Mouse (Mus musculus): ENCODE results near the gene Nxn. TPM values are rescaled to one million over a fixed set of nuclear protein-coding genes. Genes with fewer than 3 reads are reported as not detected.

The Nxn gene
- polyA plus RNA-seq, 1 experiment from 2014 or later = 28.7 TPM

- Histone ChIP-seq H3K4me2 (ENCODE audit: low read depth, low read length) (no peak overlapping the region), H3K27me3 (ENCODE audit: control insufficient read depth, insufficient read depth, low read length) (no peaks in the 10 kb centered on the region), H3K4me1 (ENCODE audit: control insufficient read depth, insufficient read depth, low read length) (no peaks in the 10 kb centered on the region), H3K9ac (ENCODE audit: low read length) (no peak overlapping the region), H3K36me3 (ENCODE audit: control insufficient read depth, insufficient read depth, low read length) (no peaks in the 10 kb centered on the region), H3K27ac (ENCODE audit: low read length) (peak overlapping the region; percentile 28), H3K9me3 (replicated peaks; ENCODE audit: control insufficient read depth, low read length) (no peaks in the 10 kb centered on the region), H3K4me3 (replicated peaks; ENCODE audit: low read length) (no peak overlapping the region)
- 49% methylated on average over 5 of the region's 5 CpGs for WGBS
- ATAC-seq (ENCODE audit: insufficient read depth, low FRiP score) = peak; percentile 47; the same call in 1 of the 2 replicates
Measured at GRCm38 (mm10) chr11:76268001-76268459, 130.9 kb downstream of the Nxn start.

GRCm38 (mm10) chr11:76267550-76267949 lies 131.4 kb downstream of the Nxn start:
- peak overlapping the region; percentile 28; the same call in 1 of the 2 replicates for H3K27ac ChIP-seq (ENCODE audit: low read length)
- no peaks in the 10 kb centered on the region for H3K36me3 ChIP-seq (ENCODE audit: control insufficient read depth, insufficient read depth, low read length)
- H3K4me1 ChIP-seq (ENCODE audit: control insufficient read depth, insufficient read depth, low read length) = no peaks in the 10 kb centered on the region
- H3K4me3 ChIP-seq (replicated peaks; ENCODE audit: low read length) = no peak overlapping the region
- H3K9me3 ChIP-seq (replicated peaks; ENCODE audit: control insufficient read depth, low read length) = no peaks in the 10 kb centered on the region
- H3K4me2 ChIP-seq (ENCODE audit: low read depth, low read length) = no peak overlapping the region
- WGBS = 65% methylated on average over 7 of the region's 7 CpGs
- H3K9ac ChIP-seq (ENCODE audit: low read length) = no peak overlapping the region
- H3K27me3 ChIP-seq (ENCODE audit: control insufficient read depth, insufficient read depth, low read length) = no peaks in the 10 kb centered on the region
- no peak for ATAC-seq (ENCODE audit: insufficient read depth, low FRiP score)

GRCm38 (mm10) chr11:76262611-76263351 lies 136.2 kb downstream of the Nxn start:
- peak overlapping the region; percentile 50 for H3K9ac ChIP-seq (ENCODE audit: low read length)
- H3K4me1 ChIP-seq (ENCODE audit: control insufficient read depth, insufficient read depth, low read length) = no peaks in the 10 kb centered on the region
- no peak overlapping the region for H3K4me2 ChIP-seq (ENCODE audit: low read depth, low read length)
- no peaks in the 10 kb centered on the region for H3K9me3 ChIP-seq (replicated peaks; ENCODE audit: control insufficient read depth, low read length)
- no peak for ATAC-seq (ENCODE audit: insufficient read depth, low FRiP score)
- 26% methylated on average over 19 of the region's 19 CpGs for WGBS
- no peaks in the 10 kb centered on the region for H3K27me3 ChIP-seq (ENCODE audit: control insufficient read depth, insufficient read depth, low read length)
- no peak overlapping the region for H3K27ac ChIP-seq (ENCODE audit: low read length)
- H3K36me3 ChIP-seq (ENCODE audit: control insufficient read depth, insufficient read depth, low read length) = no peaks in the 10 kb centered on the region
- no peak overlapping the region for H3K4me3 ChIP-seq (replicated peaks; ENCODE audit: low read length)

GRCm38 (mm10) chr11:76261224-76261623 lies 137.7 kb downstream of the Nxn start:
- no peaks in the 10 kb centered on the region for H3K27me3 ChIP-seq (ENCODE audit: control insufficient read depth, insufficient read depth, low read length)
- H3K9me3 ChIP-seq (replicated peaks; ENCODE audit: control insufficient read depth, low read length) = no peaks in the 10 kb centered on the region
- H3K4me1 ChIP-seq (ENCODE audit: control insufficient read depth, insufficient read depth, low read length) = no peaks in the 10 kb centered on the region
- no peak for ATAC-seq (ENCODE audit: insufficient read depth, low FRiP score)
- H3K9ac ChIP-seq (ENCODE audit: low read length) = no peak overlapping the region
- WGBS = 67% methylated on average over 12 of the region's 12 CpGs
- H3K27ac ChIP-seq (ENCODE audit: low read length) = no peak overlapping the region
- H3K36me3 ChIP-seq (ENCODE audit: control insufficient read depth, insufficient read depth, low read length) = no peaks in the 10 kb centered on the region
- H3K4me2 ChIP-seq (ENCODE audit: low read depth, low read length) = no peak overlapping the region
- no peak overlapping the region for H3K4me3 ChIP-seq (replicated peaks; ENCODE audit: low read length)

- H3K4me3 ChIP-seq (replicated peaks; ENCODE audit: low read length) = no peak overlapping the region
- H3K27ac ChIP-seq (ENCODE audit: low read length) = no peak overlapping the region
- no peak overlapping the region for H3K4me2 ChIP-seq (ENCODE audit: low read depth, low read length)
- no peaks in the 10 kb centered on the region for H3K27me3 ChIP-seq (ENCODE audit: control insufficient read depth, insufficient read depth, low read length)
- no peak for ATAC-seq (ENCODE audit: insufficient read depth, low FRiP score)
- H3K36me3 ChIP-seq (ENCODE audit: control insufficient read depth, insufficient read depth, low read length) = no peaks in the 10 kb centered on the region
- H3K9ac ChIP-seq (ENCODE audit: low read length) = no peak overlapping the region
- no peaks in the 10 kb centered on the region for H3K4me1 ChIP-seq (ENCODE audit: control insufficient read depth, insufficient read depth, low read length)
- no peaks in the 10 kb centered on the region for H3K9me3 ChIP-seq (replicated peaks; ENCODE audit: control insufficient read depth, low read length)
- WGBS = 57% methylated on average over 10 of the region's 10 CpGs
Measured at GRCm38 (mm10) chr11:76260208-76261050, 138.5 kb downstream of the Nxn start.

- Histone ChIP-seq H3K4me1 (ENCODE audit: control insufficient read depth, insufficient read depth, low read length) (peaks cover 6% of the 10 kb centered on the region), H3K27ac (ENCODE audit: low read length) (no peak overlapping the region), H3K27me3 (ENCODE audit: control insufficient read depth, insufficient read depth, low read length) (no peaks in the 10 kb centered on the region), H3K9ac (ENCODE audit: low read length) (no peak overlapping the region), H3K9me3 (replicated peaks; ENCODE audit: control insufficient read depth, low read length) (no peaks in the 10 kb centered on the region), H3K4me2 (ENCODE audit: low read depth, low read length) (no peak overlapping the region), H3K4me3 (replicated peaks; ENCODE audit: low read length) (no peak overlapping the region), H3K36me3 (ENCODE audit: control insufficient read depth, insufficient read depth, low read length) (no peaks in the 10 kb centered on the region)
- no peak for ATAC-seq (ENCODE audit: insufficient read depth, low FRiP score)
- WGBS = 68% methylated on average over 6 of the region's 6 CpGs
Measured at GRCm38 (mm10) chr11:76258511-76258910, 140.4 kb downstream of the Nxn start.

GRCm38 (mm10) chr11:76257386-76257785 lies 141.6 kb downstream of the Nxn start:
- no peaks in the 10 kb centered on the region for H3K27me3 ChIP-seq (ENCODE audit: control insufficient read depth, insufficient read depth, low read length)
- no peaks in the 10 kb centered on the region for H3K9me3 ChIP-seq (replicated peaks; ENCODE audit: control insufficient read depth, low read length)
- 78% methylated on average over 4 of the region's 4 CpGs for WGBS
- H3K36me3 ChIP-seq (ENCODE audit: control insufficient read depth, insufficient read depth, low read length) = no peaks in the 10 kb centered on the region
- H3K4me2 ChIP-seq (ENCODE audit: low read depth, low read length) = no peak overlapping the region
- peaks cover 9% of the 10 kb centered on the region for H3K4me1 ChIP-seq (ENCODE audit: control insufficient read depth, insufficient read depth, low read length)
- H3K4me3 ChIP-seq (replicated peaks; ENCODE audit: low read length) = no peak overlapping the region
- no peak for ATAC-seq (ENCODE audit: insufficient read depth, low FRiP score)
- no peak overlapping the region for H3K27ac ChIP-seq (ENCODE audit: low read length)
- H3K9ac ChIP-seq (ENCODE audit: low read length) = no peak overlapping the region

GRCm38 (mm10) chr11:76256129-76256528 lies 142.8 kb downstream of the Nxn start:
- peaks cover 9% of the 10 kb centered on the region for H3K4me1 ChIP-seq (ENCODE audit: control insufficient read depth, insufficient read depth, low read length)
- no peak for ATAC-seq (ENCODE audit: insufficient read depth, low FRiP score)

GRCm38 (mm10) chr11:76255431-76256001 lies 143.4 kb downstream of the Nxn start:
- H3K4me1 ChIP-seq (ENCODE audit: control insufficient read depth, insufficient read depth, low read length) = peaks cover 9% of the 10 kb centered on the region
- no peaks in the 10 kb centered on the region for H3K36me3 ChIP-seq (ENCODE audit: control insufficient read depth, insufficient read depth, low read length)
- no peak overlapping the region for H3K4me2 ChIP-seq (ENCODE audit: low read depth, low read length)
- WGBS = 70% methylated on average over 4 of the region's 4 CpGs
- H3K9ac ChIP-seq (ENCODE audit: low read length) = no peak overlapping the region
- H3K27me3 ChIP-seq (ENCODE audit: control insufficient read depth, insufficient read depth, low read length) = no peaks in the 10 kb centered on the region
- H3K4me3 ChIP-seq (replicated peaks; ENCODE audit: low read length) = no peak overlapping the region
- peak overlapping the region; percentile 9; the same call in 1 of the 2 replicates for H3K27ac ChIP-seq (ENCODE audit: low read length)
- H3K9me3 ChIP-seq (replicated peaks; ENCODE audit: control insufficient read depth, low read length) = no peaks in the 10 kb centered on the region
- no peak for ATAC-seq (ENCODE audit: insufficient read depth, low FRiP score)

More at GRCm38 (mm10) chr11:76256129-76256528, 142.8 kb downstream of the Nxn start:
- Histone ChIP-seq H3K36me3 (ENCODE audit: control insufficient read depth, insufficient read depth, low read length) (no peaks in the 10 kb centered on the region), H3K4me2 (ENCODE audit: low read depth, low read length) (no peak overlapping the region), H3K9ac (ENCODE audit: low read length) (no peak overlapping the region), H3K4me3 (replicated peaks; ENCODE audit: low read length) (no peak overlapping the region), H3K27me3 (ENCODE audit: control insufficient read depth, insufficient read depth, low read length) (no peaks in the 10 kb centered on the region), H3K27ac (ENCODE audit: low read length) (no peak overlapping the region), H3K9me3 (replicated peaks; ENCODE audit: control insufficient read depth, low read length) (no peaks in the 10 kb centered on the region)
- WGBS = 44% methylated on average over 5 of the region's 5 CpGs

Measured in stomach, embryonic 16.5 days (tissue).